Mouse (Mus musculus) neural tube, embryonic 14.5 days (tissue): ENCODE measurements at regions not wholly inside any gene's neighbourhood (a gene's known extent, or its start where the extent isn't known, plus 50 kb on each side); places are given as distances from the start of the nearest gene placed in this dataset.

Source experiments
- ATAC-seq: fragments of 200-750 bp; cut with Nextera tagmentation; 2 replicates; pipeline ENCODE4 v1.8.0; 2017; ENCODE audit warnings: low read depth, mild to moderate bottlenecking, moderate TSS enrichment, moderate library complexity
- H3K27ac ChIP-seq: fragments of 300-500 bp; sonication (generic); 2 replicates; pipeline ENCODE4 v1.5.1; 2014; ENCODE audit warnings: low read depth, mild to moderate bottlenecking, control low read depth, low read length, moderate library complexity, mixed read lengths
- H3K27me3 ChIP-seq: fragments of 300-500 bp; sonication (generic); 2 replicates; pipeline ENCODE4 v1.6.1; 2014; ENCODE audit warnings: low read length; ENCODE audit not compliant: control insufficient read depth, insufficient read depth
- H3K36me3 ChIP-seq: fragments of 300-500 bp; sonication (generic); 2 replicates; pipeline ENCODE4 v1.6.1; 2014; ENCODE audit warnings: low read length, mixed read lengths; ENCODE audit not compliant: control insufficient read depth, insufficient read depth
- H3K4me1 ChIP-seq: fragments of 300-500 bp; sonication (generic); 2 replicates; pipeline ENCODE4 v1.6.1; 2014; ENCODE audit warnings: low read length; ENCODE audit not compliant: control insufficient read depth, insufficient read depth
- H3K4me2 ChIP-seq: fragments of 300-500 bp; sonication (generic); 2 replicates; pipeline ENCODE4 v1.6.1; 2014; ENCODE audit warnings: mild to moderate bottlenecking, low read depth, low read length, control low read depth
- H3K4me3 ChIP-seq: fragments of 300-500 bp; sonication (generic); 2 replicates; pipeline ENCODE4 v1.5.1; 2014; ENCODE audit warnings: low read depth, low read length, control low read depth, mixed read lengths
- H3K9ac ChIP-seq: fragments of 300-500 bp; sonication (generic); replicated peaks from 2 replicates; pipeline ENCODE4 v1.6.1; 2014; ENCODE audit warnings: low read depth, mild to moderate bottlenecking, control low read depth, low read length, mixed read lengths
- H3K9me3 ChIP-seq: fragments of 300-500 bp; sonication (generic); 2 replicates; pipeline ENCODE4 v1.6.1; 2016; ENCODE audit warnings: low read length; ENCODE audit not compliant: control insufficient read depth
- WGBS: fragments of 180-500 bp; shearing (Covaris S2); extraction: QIAGEN DNeasy Blood & Tissue Kit; methylation state at CpG from one replicate; pipeline ENCODE4 v1.1.7; 2014; 5-methylcytosine and 5-hydroxymethylcytosine counted together

- WGBS, result 87% methylated on average over 8 of the region's 8 CpGs
- Histone ChIP-seq H3K4me3 (no peak overlapping the region), H3K9ac (no peak overlapping the region), H3K36me3 (no peaks in the 10 kb centered on the region), H3K4me1 (no peaks in the 10 kb centered on the region), H3K27ac (no peak overlapping the region), H3K9me3 (no peaks in the 10 kb centered on the region), H3K4me2 (no peak overlapping the region), H3K27me3 (no peaks in the 10 kb centered on the region)
- no peak for ATAC-seq
Observed at GRCm38 (mm10) chr2:105485286-105485685, 86.2 kb upstream of the Rcn1 start.

- Histone ChIP-seq H3K9me3 (no peaks in the 10 kb centered on the region), H3K4me1 (no peaks in the 10 kb centered on the region), H3K4me2 (no peak overlapping the region), H3K9ac (no peak overlapping the region), H3K27me3 (no peaks in the 10 kb centered on the region), H3K36me3 (no peaks in the 10 kb centered on the region), H3K4me3 (no peak overlapping the region), H3K27ac (no peak overlapping the region)
- ATAC-seq, result no peak
- 70% methylated on average over 13 of the region's 13 CpGs for WGBS
Observed at GRCm38 (mm10) chr2:105495796-105496195, 96.7 kb upstream of the Rcn1 start.

GRCm38 (mm10) chr2:105504197-105504596, 105.1 kb upstream of the Rcn1 start:
- H3K27me3 ChIP-seq, result no peaks in the 10 kb centered on the region
- no peak overlapping the region for H3K27ac ChIP-seq
- 62% methylated on average over 2 of the region's 2 CpGs for whole genome bisulfite sequencing
- no peaks in the 10 kb centered on the region for H3K9me3 ChIP-seq
- no peaks in the 10 kb centered on the region for H3K4me1 ChIP-seq
- no peak overlapping the region for H3K9ac ChIP-seq
- no peak overlapping the region for H3K4me2 ChIP-seq
- no peak for ATAC-seq
- H3K36me3 ChIP-seq, result no peaks in the 10 kb centered on the region
- H3K4me3 ChIP-seq, result no peak overlapping the region

GRCm38 (mm10) chr2:105505554-105505953, 106.4 kb upstream of the Rcn1 start:
- no peaks in the 10 kb centered on the region for H3K4me1 ChIP-seq
- no peak overlapping the region for H3K4me2 ChIP-seq
- WGBS, result 89% methylated on average over 4 of the region's 4 CpGs
- no peak for ATAC-seq
- H3K9me3 ChIP-seq, result no peaks in the 10 kb centered on the region
- no peak overlapping the region for H3K9ac ChIP-seq
- H3K36me3 ChIP-seq, result no peaks in the 10 kb centered on the region
- no peaks in the 10 kb centered on the region for H3K27me3 ChIP-seq
- no peak overlapping the region for H3K27ac ChIP-seq
- no peak overlapping the region for H3K4me3 ChIP-seq

GRCm38 (mm10) chr2:105507160-105507559, 108.0 kb upstream of the Rcn1 start:
- H3K9me3 ChIP-seq, result no peaks in the 10 kb centered on the region
- no peaks in the 10 kb centered on the region for H3K27me3 ChIP-seq
- WGBS, result 50% methylated on average over 4 of the region's 4 CpGs
- H3K4me3 ChIP-seq, result no peak overlapping the region
- ATAC-seq, result no peak
- no peak overlapping the region for H3K4me2 ChIP-seq
- no peaks in the 10 kb centered on the region for H3K4me1 ChIP-seq
- H3K36me3 ChIP-seq, result no peaks in the 10 kb centered on the region
- H3K27ac ChIP-seq, result no peak overlapping the region
- H3K9ac ChIP-seq, result no peak overlapping the region

- WGBS, result 90% methylated on average over 4 of the region's 4 CpGs
- H3K4me3 ChIP-seq, result no peak overlapping the region
- no peak for ATAC-seq
Observed at GRCm38 (mm10) chr2:105510816-105511215, 111.7 kb upstream of the Rcn1 start.

GRCm38 (mm10) chr2:105511690-105512089, 112.6 kb upstream of the Rcn1 start:
- Histone ChIP-seq H3K27me3 (no peaks in the 10 kb centered on the region), H3K4me3 (no peak overlapping the region), H3K4me2 (no peak overlapping the region), H3K9me3 (no peaks in the 10 kb centered on the region; the same call in 1 of the 2 replicates), H3K4me1 (no peaks in the 10 kb centered on the region; the same call in 1 of the 2 replicates), H3K27ac (no peak overlapping the region), H3K36me3 (no peaks in the 10 kb centered on the region), H3K9ac (no peak overlapping the region)
- WGBS, result 53% methylated on average over 4 of the region's 4 CpGs
- ATAC-seq, result no peak

More at GRCm38 (mm10) chr2:105510816-105511215, 111.7 kb upstream of the Rcn1 start:
- H3K36me3 ChIP-seq, result no peaks in the 10 kb centered on the region
- no peak overlapping the region for H3K27ac ChIP-seq
- H3K9ac ChIP-seq, result no peak overlapping the region
- H3K27me3 ChIP-seq, result no peaks in the 10 kb centered on the region
- H3K4me1 ChIP-seq, result no peaks in the 10 kb centered on the region
- no peaks in the 10 kb centered on the region; the same call in 1 of the 2 replicates for H3K9me3 ChIP-seq
- H3K4me2 ChIP-seq, result no peak overlapping the region

- ATAC-seq, result no peak
- H3K4me3 ChIP-seq, result no peak overlapping the region
- no peaks in the 10 kb centered on the region for H3K36me3 ChIP-seq
- H3K4me1 ChIP-seq, result no peaks in the 10 kb centered on the region; the same call in 1 of the 2 replicates
- WGBS, result 97% methylated on average over 1 of the region's 1 CpGs
- no peak overlapping the region for H3K9ac ChIP-seq
- no peaks in the 10 kb centered on the region; the same call in 1 of the 2 replicates for H3K9me3 ChIP-seq
- no peaks in the 10 kb centered on the region for H3K27me3 ChIP-seq
- no peak overlapping the region for H3K4me2 ChIP-seq
- H3K27ac ChIP-seq, result no peak overlapping the region
Observed at GRCm38 (mm10) chr2:105514226-105514625, 115.1 kb upstream of the Rcn1 start.

- no peaks in the 10 kb centered on the region for H3K36me3 ChIP-seq
- H3K9ac ChIP-seq, result no peak overlapping the region
- H3K4me3 ChIP-seq, result no peak overlapping the region
- WGBS, result 42% methylated on average over 3 of the region's 3 CpGs
- no peaks in the 10 kb centered on the region; the same call in 1 of the 2 replicates for H3K9me3 ChIP-seq
- no peak overlapping the region for H3K27ac ChIP-seq
- H3K4me2 ChIP-seq, result no peak overlapping the region
- H3K4me1 ChIP-seq, result no peaks in the 10 kb centered on the region; the same call in 1 of the 2 replicates
- no peaks in the 10 kb centered on the region for H3K27me3 ChIP-seq
- no peak for ATAC-seq
Observed at GRCm38 (mm10) chr2:105514881-105515280, 115.8 kb upstream of the Rcn1 start.
